Mouse (Mus musculus) embryo, embryonic 10 days (tissue): Measurements from ENCODE around the gene Bcor.

Source experiments
- DNase-seq: peaks from one replicate; pipeline ENCODE4 v3.0.0-alpha.2; 2015; ENCODE audit warnings: low spot score

Bcor gene

DNA sequence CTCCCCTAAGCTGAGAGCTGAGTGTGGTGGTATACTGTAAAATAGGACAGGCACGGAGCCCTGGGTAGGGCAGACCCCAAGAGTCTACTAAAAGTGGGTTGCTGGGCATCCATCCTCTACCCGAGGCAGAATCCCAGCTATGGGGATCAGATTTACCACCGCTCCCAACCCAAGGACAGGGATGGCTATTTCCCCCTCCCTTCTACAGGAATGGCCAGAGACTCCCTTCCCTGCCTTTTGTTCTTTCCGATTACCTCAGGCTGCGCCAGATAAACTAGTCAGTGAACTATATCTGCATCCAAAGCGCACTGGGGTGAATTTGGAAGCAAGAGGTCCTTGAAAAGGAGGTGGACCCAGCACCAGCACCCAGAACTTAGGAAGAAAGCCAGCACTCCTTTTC lies 93.1 kb downstream of the Bcor start:
- DNase-seq, result peak; percentile 3

DNA sequence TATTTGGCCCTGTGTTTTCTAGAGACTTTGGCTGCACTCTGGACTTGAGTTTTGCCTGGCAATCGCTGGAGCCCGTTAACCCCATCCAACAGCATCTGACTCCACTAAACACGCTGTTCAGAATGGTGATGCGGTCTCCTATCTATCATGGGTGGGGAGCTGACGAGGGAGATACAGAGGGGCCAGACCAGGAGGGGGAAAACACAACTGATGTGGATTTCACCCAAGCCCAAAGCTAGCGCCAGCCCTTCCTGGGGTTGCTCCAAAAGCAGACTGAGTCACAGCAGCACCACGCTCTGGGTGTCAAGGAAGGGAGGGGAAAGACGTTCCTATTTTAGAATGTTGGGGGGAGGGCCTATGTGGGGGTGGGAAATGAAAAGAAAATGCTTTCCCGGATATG lies 94.4 kb downstream of the Bcor start:
- no peak for DNase-seq

- no peak for DNase-seq
Measured at GRCm38 (mm10) chrX:12062932-12063260, 97.3 kb downstream of the Bcor start.

- peak; percentile 10 for DNase-seq
Measured at GRCm38 (mm10) chrX:12062121-12062931, 97.8 kb downstream of the Bcor start.

DNA sequence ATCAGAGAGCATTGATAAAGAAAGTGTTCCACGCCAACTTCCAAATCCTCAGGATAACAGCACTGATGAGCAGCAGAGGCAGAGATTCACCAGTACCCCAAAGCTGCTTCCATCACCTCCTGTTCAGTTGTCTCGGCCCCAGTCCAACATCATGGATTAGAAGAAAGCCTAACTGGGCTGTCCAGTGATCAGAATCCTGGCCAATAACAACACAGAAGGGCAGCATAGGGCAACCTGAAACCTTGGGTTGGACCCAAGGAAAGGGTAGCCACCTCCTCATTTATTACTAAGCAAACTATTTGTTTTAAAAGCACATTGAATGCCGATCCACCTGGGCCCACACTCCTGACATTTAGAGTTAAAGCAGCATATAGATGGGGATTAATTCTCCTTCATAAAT lies 99.3 kb downstream of the Bcor start:
- no peak for DNase-seq

DNA sequence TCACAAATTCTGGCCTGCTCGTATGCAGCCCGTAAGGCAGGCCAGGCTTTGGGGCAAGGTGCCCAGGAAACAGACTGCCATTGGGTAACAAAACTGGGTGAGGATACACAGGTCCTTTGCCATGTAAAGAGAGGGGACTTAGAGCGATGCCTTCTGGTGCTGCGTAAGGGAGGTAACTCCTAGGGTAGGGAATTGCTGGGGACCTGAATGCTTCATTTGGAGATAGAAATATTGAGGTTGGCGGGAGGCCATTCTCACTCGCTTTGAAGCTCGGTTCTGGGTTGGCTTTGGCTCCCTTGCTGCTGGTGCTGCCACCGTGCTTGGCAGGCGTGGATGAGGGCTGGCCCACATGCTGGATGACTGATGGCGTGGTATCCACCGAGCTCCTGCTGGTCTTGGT lies 102.9 kb downstream of the Bcor start:
- no peak for DNase-seq

DNA sequence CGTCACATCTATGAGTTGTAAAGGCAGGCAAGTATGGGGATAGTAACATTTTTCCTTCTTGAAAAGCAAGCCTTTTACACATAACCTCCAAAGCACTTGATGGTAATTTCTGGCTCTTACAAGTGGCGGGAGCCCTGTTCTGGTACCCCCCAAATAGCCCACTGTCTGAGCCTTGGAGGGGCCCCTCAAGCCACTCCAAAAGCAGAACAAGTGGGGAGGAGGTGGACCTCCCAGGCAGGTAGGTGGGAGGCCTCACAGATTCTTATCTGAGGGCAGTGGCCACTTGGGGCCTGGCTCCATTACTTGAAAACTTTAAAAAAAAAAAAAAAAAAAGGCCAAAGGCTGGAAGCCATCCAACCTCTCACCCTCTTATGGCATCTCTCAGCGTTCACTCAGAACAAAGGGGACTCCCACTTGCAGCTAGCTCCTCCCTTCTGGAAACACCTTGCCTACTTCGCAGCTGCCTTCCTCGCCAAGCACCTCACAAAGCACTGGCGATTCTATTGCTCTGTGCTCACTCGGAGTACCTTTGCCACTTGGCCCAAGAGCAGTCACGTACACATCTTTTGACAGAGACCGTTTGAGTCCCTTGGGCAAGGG lies 106.7 kb downstream of the Bcor start:
- DNase-seq, result no peak

- DNase-seq, result no peak
Measured at GRCm38 (mm10) chrX:12052651-12053050, 107.5 kb downstream of the Bcor start.

- DNase-seq, result no peak
Measured at GRCm38 (mm10) chrX:12048721-12049120, 111.4 kb downstream of the Bcor start.

DNA sequence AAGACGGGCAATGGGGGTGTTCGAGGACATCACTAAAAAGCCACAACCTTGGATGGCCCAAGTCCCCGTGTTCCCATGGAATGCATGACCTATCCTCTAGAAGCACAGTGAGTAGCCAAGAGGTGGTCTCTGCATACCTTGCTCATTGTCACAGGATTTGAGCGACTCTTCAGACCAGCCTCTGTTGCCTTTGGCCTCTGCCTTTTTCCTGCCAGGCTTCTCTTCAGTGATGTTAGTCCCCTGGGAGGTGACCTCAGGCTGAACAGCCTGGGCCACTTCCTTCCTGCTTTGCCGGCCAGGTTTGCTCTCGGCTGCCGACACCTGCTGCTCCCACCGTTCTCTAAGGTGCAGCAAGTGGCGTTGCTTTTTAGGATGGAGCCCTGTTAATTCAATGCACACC lies 112.0 kb downstream of the Bcor start:
- no peak for DNase-seq

DNA sequence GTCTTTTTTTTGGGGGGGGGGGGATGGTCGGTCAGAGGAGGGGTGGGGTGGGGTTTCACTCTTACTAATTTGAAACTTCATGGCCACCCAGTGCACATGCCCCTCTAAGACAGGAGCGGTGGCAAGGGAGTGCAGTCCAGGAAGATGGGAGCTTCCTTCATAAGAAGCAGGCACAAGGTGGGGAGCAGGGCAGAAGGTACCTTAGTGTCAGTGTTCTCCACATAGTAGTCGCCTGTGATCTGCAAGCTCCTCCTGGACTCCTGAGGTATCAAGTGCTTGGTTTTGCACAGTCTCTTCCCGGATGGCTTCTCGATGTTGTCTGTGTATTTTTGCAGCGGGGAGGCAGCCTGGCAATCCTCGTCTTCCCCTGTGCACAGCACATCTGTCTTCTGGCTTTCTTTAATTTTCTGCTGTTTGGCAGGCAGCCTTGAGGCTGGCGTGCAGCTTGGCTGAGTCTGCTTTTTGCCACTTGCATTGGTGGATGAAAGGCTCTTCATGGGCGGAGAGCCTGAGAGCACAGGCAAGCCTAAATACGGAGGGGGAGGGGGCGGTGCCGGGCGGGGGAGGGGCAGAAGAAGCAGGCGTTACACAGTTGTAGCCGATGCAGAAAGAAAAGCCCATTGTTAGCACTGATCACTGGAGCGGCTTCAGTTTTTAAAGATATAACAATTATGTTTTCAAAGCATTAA lies 112.8 kb downstream of the Bcor start:
- DNase-seq, result no peak

GRCm38 (mm10) chrX:12046676-12047075 lies 113.5 kb downstream of the Bcor start:
- no peak for DNase-seq

- DNase-seq, result no peak
Measured at GRCm38 (mm10) chrX:12043352-12043751, 116.8 kb downstream of the Bcor start.

GRCm38 (mm10) chrX:12041453-12041852 lies 118.7 kb downstream of the Bcor start:
- DNase-seq, result no peak

GRCm38 (mm10) chrX:12014726-12015464 lies 145.3 kb downstream of the Bcor start:
- DNase-seq, result no peak

DNA sequence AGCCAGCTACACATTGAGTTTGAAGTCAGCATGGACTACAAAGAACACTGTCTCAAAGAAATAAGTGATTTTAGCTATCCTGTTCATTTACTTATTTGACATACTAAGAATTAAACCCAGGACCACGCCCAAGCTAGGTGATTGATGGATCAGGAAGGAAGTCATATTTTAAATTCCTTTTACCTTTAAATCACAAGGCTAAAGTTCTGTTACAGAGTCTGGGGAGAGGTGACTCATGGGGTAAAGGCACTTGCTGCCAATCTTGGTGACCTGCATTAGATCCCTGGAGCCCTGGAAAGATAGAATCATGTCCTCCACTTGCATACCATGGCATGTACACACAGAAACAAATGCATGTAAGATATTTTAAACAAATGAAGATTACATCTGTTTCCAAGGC lies 149.5 kb downstream of the Bcor start:
- no peak for DNase-seq

GRCm38 (mm10) chrX:12009046-12009445 lies 151.1 kb downstream of the Bcor start:
- no peak for DNase-seq

GRCm38 (mm10) chrX:12007832-12008540 lies 152.2 kb downstream of the Bcor start:
- DNase-seq, result no peak

DNA sequence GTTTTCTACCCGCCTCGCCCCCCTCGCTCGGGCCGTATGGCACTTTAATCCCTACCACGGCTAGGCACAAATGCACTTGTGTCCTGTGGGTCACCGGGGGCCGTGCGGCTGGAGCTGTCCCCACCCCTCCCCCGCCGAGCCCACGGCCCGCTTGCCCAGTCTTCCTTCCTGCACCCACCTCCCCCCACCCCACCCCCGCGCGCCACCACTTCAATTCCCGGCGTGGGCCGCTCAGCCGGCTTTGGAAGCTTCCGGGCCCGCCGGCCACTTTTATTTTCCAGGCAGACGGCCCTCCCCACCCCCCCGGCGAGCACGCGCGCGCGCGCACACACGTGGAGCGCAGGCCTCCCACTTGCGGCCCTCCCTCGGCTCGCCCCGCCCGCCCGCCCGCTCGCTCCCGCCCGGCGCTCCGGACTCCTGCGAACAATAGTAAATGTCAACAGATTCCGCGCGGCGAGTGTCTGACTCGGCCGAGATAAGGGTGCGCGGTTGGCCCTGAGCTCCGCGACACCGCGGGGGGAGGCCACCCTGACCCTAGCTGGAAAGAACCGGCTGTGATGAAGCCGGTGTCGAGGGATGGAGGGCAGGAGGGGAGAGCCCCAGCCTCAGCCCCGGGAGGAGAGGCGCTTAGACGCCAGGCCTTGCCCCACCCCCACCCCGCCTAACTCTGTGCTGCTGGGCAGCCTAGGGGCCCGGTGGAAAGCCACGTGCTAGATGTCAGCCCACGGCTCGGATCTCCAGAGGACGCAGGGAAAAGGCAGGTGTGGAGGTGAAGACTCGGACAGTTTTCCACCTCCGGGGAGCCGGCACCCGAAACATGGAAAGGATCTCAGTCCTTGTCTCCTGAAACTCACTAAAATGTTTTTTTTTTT lies 153.0 kb downstream of the Bcor start:
- peak; percentile 78 for DNase-seq

DNA sequence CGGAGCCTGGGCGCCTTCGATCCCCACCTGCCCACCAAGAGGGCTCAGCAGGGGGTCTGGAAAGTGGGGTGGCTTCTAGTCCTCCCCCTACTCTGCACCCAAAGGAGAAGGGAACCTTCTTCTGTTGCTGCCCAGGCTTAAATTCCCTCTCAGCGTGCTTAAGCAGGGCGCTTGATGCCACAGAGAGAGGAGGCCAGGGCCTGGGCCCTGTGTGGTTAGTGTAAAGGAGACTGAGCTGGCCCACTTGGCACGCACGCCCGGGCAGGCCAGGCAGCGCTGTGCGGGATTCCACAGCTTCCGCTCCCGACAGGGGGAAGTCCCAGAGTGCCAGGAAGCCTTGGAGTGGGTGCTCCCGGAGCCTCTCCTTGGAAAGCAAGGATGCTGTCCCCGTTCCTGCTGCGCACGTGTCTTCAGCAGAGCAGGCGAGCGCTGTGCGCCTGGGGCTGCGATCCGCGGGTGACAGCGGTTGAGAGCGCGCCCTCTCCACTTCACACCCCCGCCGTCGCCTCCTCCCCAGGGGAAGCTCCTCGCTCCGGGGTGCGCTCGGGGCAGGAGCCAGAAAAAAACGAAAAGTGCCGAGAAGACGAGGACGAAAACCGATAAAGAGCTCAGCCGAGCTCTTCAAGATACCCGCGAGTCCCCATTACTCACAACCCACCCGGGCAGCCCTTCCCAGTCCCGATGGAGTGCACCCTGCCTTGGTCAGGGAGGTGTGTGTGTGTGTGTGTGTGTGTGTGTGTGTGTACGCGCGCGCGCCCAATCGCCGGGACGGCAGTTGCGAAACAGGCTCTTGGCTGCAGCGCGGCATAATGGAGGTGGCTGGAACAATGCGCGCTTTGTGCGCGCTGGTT lies 153.9 kb downstream of the Bcor start:
- DNase-seq, result peak; percentile 83
